Mouse (Mus musculus) stomach, embryonic 14.5 days (tissue): ENCODE measurements around the gene Cactin. TPM values are rescaled to one million over a fixed set of nuclear protein-coding genes. Genes with fewer than 3 reads are reported as not detected.
A peak's percentile ranks its signal among the peaks of the same experiment; 100 is the strongest.

ENCODE experiments used
- ATAC-seq: fragments of 200-750 bp; cut with Nextera tagmentation; 2 replicates; pipeline ENCODE4 v1.8.0; 2017; ENCODE audit warnings: low read depth, moderate TSS enrichment; ENCODE audit not compliant: insufficient number of reproducible peaks, insufficient read depth, low FRiP score
- H3K27ac ChIP-seq: fragments of 300-500 bp; sonication (generic); 2 replicates; pipeline ENCODE4 v1.5.1; 2014; ENCODE audit warnings: mild to moderate bottlenecking, low read length, moderate library complexity, mixed read lengths
- H3K27me3 ChIP-seq: fragments of 300-500 bp; sonication (generic); 2 replicates; pipeline ENCODE4 v1.6.1; 2014; ENCODE audit warnings: low read length, control low read depth, mixed read lengths; ENCODE audit not compliant: control insufficient read depth, insufficient read depth
- H3K36me3 ChIP-seq: fragments of 300-500 bp; sonication (generic); 2 replicates; pipeline ENCODE4 v1.6.1; 2014; ENCODE audit warnings: mild to moderate bottlenecking, control low read depth, low read length, moderate library complexity, mixed read lengths; ENCODE audit not compliant: control insufficient read depth, insufficient read depth
- H3K4me1 ChIP-seq: fragments of 300-500 bp; sonication (generic); 2 replicates; pipeline ENCODE4 v1.6.1; 2014; ENCODE audit warnings: low read length, control low read depth, mixed read lengths; ENCODE audit not compliant: control insufficient read depth, insufficient read depth
- H3K4me2 ChIP-seq: fragments of 300-500 bp; sonication (generic); replicated peaks from 2 replicates; pipeline ENCODE4 v1.6.1; 2014; ENCODE audit warnings: low read depth, low read length, control low read depth
- H3K4me3 ChIP-seq: fragments of 300-500 bp; sonication (generic); 2 replicates; pipeline ENCODE4 v1.5.1; 2014; ENCODE audit warnings: low read depth, low read length, control low read depth
- H3K9ac ChIP-seq: fragments of 300-500 bp; sonication (generic); replicated peaks from 2 replicates; pipeline ENCODE4 v1.6.1; 2014; ENCODE audit warnings: low read depth, mild to moderate bottlenecking, control low read depth, low read length, moderate library complexity, mixed read lengths
- H3K9me3 ChIP-seq: fragments of 300-500 bp; sonication (generic); 2 replicates; pipeline ENCODE4 v1.6.1; 2016; ENCODE audit warnings: low read depth, low read length, control low read depth; ENCODE audit not compliant: control insufficient read depth
- WGBS: fragments of 180-500 bp; shearing (Covaris S2); extraction: QIAGEN DNeasy Blood & Tissue Kit; methylation state at CpG from one replicate; pipeline ENCODE4 v1.1.7; 2014; 5-methylcytosine and 5-hydroxymethylcytosine counted together
- microRNA-seq: library from miRNA; unstranded; fragments of <30 nt; microRNA quantifications from one replicate; pipeline ENCODE4, GENCODE M21; 2016
- polyA plus RNA-seq: library from polyadenylated mRNA; unstranded; fragments of >200 nt; fragmentation: Nextera tagmentation; extraction: Ambion mirVana; gene quantifications from 2 replicates; pipeline ENCODE4 v1.2.1, GENCODE M21; 2014

Cactin gene
- polyA plus RNA-seq, 1 experiment from 2014 or later = 21.3 TPM

DNA sequence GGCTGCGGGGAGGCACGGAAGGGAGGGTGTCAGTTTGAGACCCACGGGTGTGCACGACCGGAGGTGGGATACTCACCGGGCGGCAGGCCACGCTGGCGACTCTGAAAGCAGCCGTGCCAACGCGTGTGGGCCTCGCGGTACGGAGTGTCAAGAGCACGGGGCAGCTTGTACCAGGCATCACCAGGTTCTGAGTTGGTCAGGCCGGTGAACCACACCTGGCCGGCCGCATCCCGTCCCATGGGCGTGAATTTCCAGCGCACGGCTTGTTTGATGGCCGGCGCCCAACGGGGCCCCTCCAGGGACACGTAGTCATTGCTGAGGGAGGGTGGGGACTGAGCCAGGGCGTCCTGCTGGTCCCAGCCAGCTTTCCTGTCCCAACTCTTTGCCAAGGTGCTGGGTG lies 43.8 kb downstream of the Cactin start:
- ATAC-seq = no peak; the same call in 1 of the 2 replicates

DNA sequence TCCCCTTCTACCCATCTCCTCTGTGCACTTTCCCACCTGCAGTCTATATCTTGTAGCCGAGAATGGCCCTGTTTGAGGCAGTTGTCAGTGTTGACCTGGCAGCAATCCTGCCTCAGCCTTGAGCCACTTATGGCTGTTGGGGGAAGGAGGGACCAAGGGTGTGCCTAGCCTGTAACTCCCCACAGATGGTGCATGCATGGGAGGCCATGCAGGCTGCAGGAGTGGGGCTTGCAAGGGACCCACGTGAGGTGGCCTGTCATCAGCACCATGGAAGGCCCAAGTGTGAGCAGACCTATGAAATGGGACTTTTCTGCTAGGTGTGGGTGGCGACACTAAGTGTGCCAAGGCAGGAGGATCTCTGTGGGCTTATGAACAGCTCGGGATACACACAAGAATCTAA lies 44.2 kb downstream of the Cactin start:
- Histone ChIP-seq H3K9me3 (no peaks in the 10 kb centered on the region), H3K36me3 (peaks cover 40% of the 10 kb centered on the region), H3K9ac (0 out of 2 replicates have a peak overlapping the region, but pooled peaks have one; percentile 25), H3K27ac (0 out of 2 replicates have a peak overlapping the region, but pooled peaks have one; percentile 10), H3K4me2 (no peak overlapping the region), H3K4me1 (peaks cover 23% of the 10 kb centered on the region; the same call in 1 of the 2 replicates), H3K27me3 (no peaks in the 10 kb centered on the region; the same call in 1 of the 2 replicates), H3K4me3 (0 out of 2 replicates have a peak overlapping the region, but pooled peaks have one; percentile 29)
- no peak; the same call in none of the 2 replicates for ATAC-seq
- WGBS = 43% methylated on average over 4 of the region's 4 CpGs

More for the DNA sequence above, 43.8 kb downstream of the Cactin start:
- H3K9ac ChIP-seq = peak overlapping the region; percentile 25; the same call in 1 of the 2 replicates
- peak overlapping the region; percentile 62 for H3K4me2 ChIP-seq
- H3K4me1 ChIP-seq = peaks cover 23% of the 10 kb centered on the region; the same call in 1 of the 2 replicates
- H3K27ac ChIP-seq = 0 out of 2 replicates have a peak overlapping the region, but pooled peaks have one; percentile 10
- H3K27me3 ChIP-seq = no peaks in the 10 kb centered on the region; the same call in 1 of the 2 replicates
- H3K36me3 ChIP-seq = peaks cover 36% of the 10 kb centered on the region
- WGBS = 16% methylated on average over 28 of the region's 28 CpGs
- peak overlapping the region; percentile 29; the same call in 1 of the 2 replicates for H3K4me3 ChIP-seq
- H3K9me3 ChIP-seq = no peaks in the 10 kb centered on the region

DNA sequence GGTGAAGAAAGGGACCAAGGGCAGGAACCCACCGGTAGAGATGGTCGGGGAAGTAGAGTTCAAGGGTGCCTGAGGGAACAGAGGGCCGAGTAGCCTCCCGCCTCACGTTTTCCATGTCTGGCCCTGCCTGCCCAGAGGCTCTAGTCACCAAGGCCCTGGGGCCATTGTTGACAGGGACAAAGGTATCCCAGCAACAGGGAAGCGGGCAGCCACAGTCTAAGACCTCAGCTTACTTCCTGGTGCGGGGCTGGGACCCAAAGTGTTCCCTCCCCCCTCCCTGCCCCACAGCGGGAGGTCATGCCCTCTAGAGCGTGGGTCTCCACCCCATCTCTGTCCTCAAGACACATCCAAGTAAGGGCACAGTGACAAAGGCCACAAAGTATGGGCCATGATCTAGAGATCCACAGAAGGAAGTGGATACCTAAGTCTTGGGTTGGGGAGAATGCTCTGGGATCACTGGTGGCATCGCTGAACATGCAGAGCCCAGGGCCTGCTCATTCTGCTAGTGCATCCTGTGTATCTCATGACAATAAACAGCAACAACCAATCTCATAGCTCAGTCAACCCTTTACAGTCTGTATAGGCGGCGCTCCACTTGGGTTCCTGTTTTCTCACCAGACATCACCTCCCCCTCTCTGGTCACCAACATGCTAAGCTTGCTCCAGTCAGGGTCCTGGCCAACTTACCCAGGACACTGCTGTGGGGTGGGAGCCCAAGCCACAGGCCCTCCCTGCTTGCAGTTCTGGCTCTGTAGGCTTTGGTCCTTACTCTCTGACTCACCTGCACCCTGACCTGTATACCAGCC lies 45.0 kb downstream of the Cactin start, which contains the start of gene 4930404N11Rik:
Gene 4930404N11Rik (minus strand): TSS at position 145 of the 805 bp plus-strand sequence.
- peak within 1 kb of the TSS; percentile 25; the same call in 1 of the 2 replicates for H3K9ac ChIP-seq
- H3K27me3 ChIP-seq = no peaks in the 10 kb centered on the region; the same call in 1 of the 2 replicates
- H3K4me1 ChIP-seq = peaks cover 23% of the 10 kb centered on the region; the same call in 1 of the 2 replicates
- 30% methylated on average over 12 of the region's 12 CpGs for WGBS
- H3K36me3 ChIP-seq = peaks cover 47% of the 10 kb centered on the region
- H3K27ac ChIP-seq = 0 out of 2 replicates have a peak within 1 kb of the TSS, but pooled peaks have one; percentile 10
- no peaks in the 10 kb centered on the region for H3K9me3 ChIP-seq
- H3K4me3 ChIP-seq = peak within 1 kb of the TSS; percentile 29; the same call in 1 of the 2 replicates
- no peak for ATAC-seq
- H3K4me2 ChIP-seq = peak within 1 kb of the TSS; percentile 62

DNA sequence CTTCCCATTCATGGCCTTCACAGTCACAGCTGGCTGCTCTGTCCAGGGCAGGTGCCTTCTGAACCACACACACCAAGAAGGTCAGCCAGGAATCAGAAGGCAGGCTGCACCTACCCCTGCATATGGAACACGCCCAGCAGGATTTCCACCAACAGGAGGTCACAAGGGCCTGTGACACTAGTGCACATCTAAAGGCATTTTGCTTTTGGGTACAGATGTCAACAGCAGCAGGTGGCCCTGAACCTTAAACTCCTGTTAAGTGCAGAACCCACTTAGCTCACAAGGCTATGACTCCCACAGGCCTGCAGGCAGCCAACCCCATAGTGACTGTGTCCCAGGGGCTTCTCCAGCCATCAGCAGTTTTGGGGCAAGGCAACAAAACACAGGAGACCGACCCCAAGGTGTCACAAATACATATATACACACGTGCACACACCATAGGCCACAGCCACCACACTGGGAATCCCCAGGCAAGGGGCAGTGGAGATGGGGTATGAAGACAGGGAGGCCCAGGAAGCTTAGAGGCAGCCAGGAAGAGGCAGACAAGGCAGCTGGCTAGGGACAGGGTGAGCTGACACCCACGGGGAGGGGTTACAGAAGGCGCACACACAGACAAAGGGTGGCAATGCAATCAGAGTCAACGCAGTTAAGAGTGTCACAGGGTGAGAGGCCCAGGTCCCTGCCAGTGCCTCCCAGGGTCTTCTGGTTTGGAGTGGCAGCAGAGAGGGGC lies 45.7 kb downstream of the Cactin start:
- WGBS = 71% methylated on average over 6 of the region's 6 CpGs
- ATAC-seq = no peak
- Histone ChIP-seq H3K27me3 (no peaks in the 10 kb centered on the region; the same call in 1 of the 2 replicates), H3K4me1 (peaks cover 23% of the 10 kb centered on the region; the same call in 1 of the 2 replicates), H3K4me3 (no peak overlapping the region), H3K27ac (no peak overlapping the region), H3K9ac (no peak overlapping the region), H3K36me3 (peaks cover 53% of the 10 kb centered on the region), H3K4me2 (no peak overlapping the region), H3K9me3 (no peaks in the 10 kb centered on the region)

DNA sequence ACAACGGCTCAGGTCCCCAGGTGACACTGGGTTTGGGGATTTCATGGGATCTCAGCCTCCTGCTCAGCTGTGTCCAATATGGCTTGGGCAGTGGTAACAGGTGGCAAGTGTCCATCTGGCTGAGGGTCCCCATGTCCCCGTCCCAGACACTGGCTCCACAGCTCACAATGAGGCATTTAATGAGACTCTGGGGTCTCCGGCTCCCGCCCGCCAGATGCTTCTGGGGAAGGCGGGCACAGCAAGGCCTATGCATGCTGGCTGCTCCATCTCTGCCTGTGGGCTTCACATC lies 46.2 kb downstream of the Cactin start:
- Histone ChIP-seq H3K4me3 (no peak overlapping the region), H3K27me3 (no peaks in the 10 kb centered on the region; the same call in 1 of the 2 replicates), H3K36me3 (peaks cover 57% of the 10 kb centered on the region), H3K4me1 (peaks cover 23% of the 10 kb centered on the region; the same call in 1 of the 2 replicates), H3K9ac (no peak overlapping the region), H3K9me3 (no peaks in the 10 kb centered on the region), H3K4me2 (no peak overlapping the region), H3K27ac (no peak overlapping the region)
- 84% methylated on average over 6 of the region's 6 CpGs for WGBS
- ATAC-seq = no peak

DNA sequence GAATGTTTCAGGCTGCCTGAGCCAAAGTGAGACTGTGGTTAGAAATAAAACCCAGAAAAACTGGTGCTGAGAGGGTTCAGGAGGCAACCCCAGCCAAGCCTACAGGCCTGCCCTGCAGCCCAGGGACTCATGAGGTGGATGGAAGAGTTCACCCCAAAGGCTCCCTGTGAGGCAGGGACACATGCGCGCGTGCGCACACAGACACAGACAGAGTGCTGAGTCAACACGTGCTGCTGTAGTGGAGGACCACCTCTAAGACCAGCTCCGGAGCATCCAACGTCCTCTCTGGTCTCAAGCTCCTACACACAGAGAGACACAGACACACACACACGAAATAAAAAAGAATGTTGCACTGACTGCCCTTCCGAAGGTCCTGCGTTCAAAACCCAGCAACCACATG lies 54.4 kb downstream of the Cactin start:
- Histone ChIP-seq H3K9ac (no peak overlapping the region), H3K4me2 (no peak overlapping the region), H3K27me3 (no peaks in the 10 kb centered on the region), H3K36me3 (peaks cover 45% of the 10 kb centered on the region), H3K27ac (no peak overlapping the region), H3K9me3 (no peaks in the 10 kb centered on the region), H3K4me3 (no peak overlapping the region), H3K4me1 (peaks cover 16% of the 10 kb centered on the region)
- ATAC-seq = no peak
- 92% methylated on average over 10 of the region's 10 CpGs for WGBS

Small RNA genes lying within 50 kb of the gene (microRNA-seq; reads per million reads assigned to microRNA genes)
- 5.2 reads per million, percentile 12 among the genes with 10 or more reads in this experiment for gene Mir3057

Other genes with a start within 250 kb of the Cactin start
- 0.22 and 0.56 TPM in 2 replicates for gene Creb3l3, start 222.2 kb upstream of the Cactin start, polyA plus RNA-seq
- 164 and 167 TPM in 2 replicates for gene Map2k2, start 215.2 kb upstream of the Cactin start, polyA plus RNA-seq
- 25.5 and 27.4 TPM in 2 replicates for gene Zbtb7a, start 185.9 kb upstream of the Cactin start, polyA plus RNA-seq
- gene Pias4, start 153.2 kb upstream of the Cactin start, polyA plus RNA-seq = 32.7 and 40.9 TPM in 2 replicates
- 416 and 434 TPM in 2 replicates for gene Eef2, start 144.5 kb upstream of the Cactin start, polyA plus RNA-seq
- gene Dapk3, start 138.1 kb upstream of the Cactin start, polyA plus RNA-seq = 48.9 and 58.7 TPM in 2 replicates
- gene 4930442H23Rik, start 137.3 kb upstream of the Cactin start, polyA plus RNA-seq = not detected in 2 replicates
- gene Nmrk2, start 119.1 kb upstream of the Cactin start, polyA plus RNA-seq = 0.14 and 0.35 TPM in 2 replicates
- 1.9 and 2.2 TPM in 2 replicates for gene Atcay, start 90.3 kb upstream of the Cactin start, polyA plus RNA-seq
- gene Zfr2, start 87.9 kb upstream of the Cactin start, polyA plus RNA-seq = 9.2 and 10.8 TPM in 2 replicates
- gene Matk, start 68.2 kb upstream of the Cactin start, polyA plus RNA-seq = 3.4 and 3.9 TPM in 2 replicates
- 223 and 246 TPM in 2 replicates for gene Mrpl54, start 54.2 kb upstream of the Cactin start, polyA plus RNA-seq
- 47.0 and 51.1 TPM in 2 replicates for gene Apba3, start 54.1 kb upstream of the Cactin start, polyA plus RNA-seq
- gene Tjp3, start 29.5 kb upstream of the Cactin start, polyA plus RNA-seq = 21.6 and 25.2 TPM in 2 replicates
- 50.1 and 51.4 TPM in 2 replicates for gene Pip5k1c, start 28.1 kb upstream of the Cactin start, polyA plus RNA-seq
- 23.1 and 23.4 TPM in 2 replicates for gene Tbxa2r, start 7.6 kb downstream of the Cactin start, polyA plus RNA-seq
- 0.07 TPM in 1 of 2 replicates, not detected in the other for gene Gipc3, start 22.2 kb downstream of the Cactin start, polyA plus RNA-seq
- gene Hmg20b, start 29.4 kb downstream of the Cactin start, polyA plus RNA-seq = 98.6 TPM in 2 replicates
- 4.7 and 4.8 TPM in 2 replicates for gene Mfsd12, start 36.4 kb downstream of the Cactin start, polyA plus RNA-seq
- 0.43 and 0.59 TPM in 2 replicates for gene 4930404N11Rik, start 44.7 kb downstream of the Cactin start, polyA plus RNA-seq
- gene Fzr1, start 57.4 kb downstream of the Cactin start, polyA plus RNA-seq = 81.3 and 88.7 TPM in 2 replicates
- 44.8 and 48.5 TPM in 2 replicates for gene Dohh, start 63.3 kb downstream of the Cactin start, polyA plus RNA-seq
- 3.1 and 4.1 TPM in 2 replicates for gene Gm48551, start 63.4 kb downstream of the Cactin start, polyA plus RNA-seq
- gene Gm48552, start 67.9 kb downstream of the Cactin start, polyA plus RNA-seq = 1.0 and 1.1 TPM in 2 replicates
- 17.7 and 21.5 TPM in 2 replicates for gene Smim24, start 71.9 kb downstream of the Cactin start, polyA plus RNA-seq
- 76.0 and 80.1 TPM in 2 replicates for gene Nfic, start 134.5 kb downstream of the Cactin start, polyA plus RNA-seq
- 1.7 and 2.2 TPM in 2 replicates for gene Celf5, start 161.6 kb downstream of the Cactin start, polyA plus RNA-seq
- 79.1 and 79.3 TPM in 2 replicates for gene Ncln, start 175.3 kb downstream of the Cactin start, polyA plus RNA-seq
- gene S1pr4, start 179.0 kb downstream of the Cactin start, polyA plus RNA-seq = 0.41 and 0.72 TPM in 2 replicates
- gene Gna15, start 203.1 kb downstream of the Cactin start, polyA plus RNA-seq = 3.6 and 7.4 TPM in 2 replicates
- gene Gna11, start 224.1 kb downstream of the Cactin start, polyA plus RNA-seq = 86.2 and 89.3 TPM in 2 replicates
- 363 and 388 TPM in 2 replicates for gene Aes, start 238.4 kb downstream of the Cactin start, polyA plus RNA-seq